Mouse (Mus musculus): Measurements from ENCODE around the gene Zbtb18.

DNA sequence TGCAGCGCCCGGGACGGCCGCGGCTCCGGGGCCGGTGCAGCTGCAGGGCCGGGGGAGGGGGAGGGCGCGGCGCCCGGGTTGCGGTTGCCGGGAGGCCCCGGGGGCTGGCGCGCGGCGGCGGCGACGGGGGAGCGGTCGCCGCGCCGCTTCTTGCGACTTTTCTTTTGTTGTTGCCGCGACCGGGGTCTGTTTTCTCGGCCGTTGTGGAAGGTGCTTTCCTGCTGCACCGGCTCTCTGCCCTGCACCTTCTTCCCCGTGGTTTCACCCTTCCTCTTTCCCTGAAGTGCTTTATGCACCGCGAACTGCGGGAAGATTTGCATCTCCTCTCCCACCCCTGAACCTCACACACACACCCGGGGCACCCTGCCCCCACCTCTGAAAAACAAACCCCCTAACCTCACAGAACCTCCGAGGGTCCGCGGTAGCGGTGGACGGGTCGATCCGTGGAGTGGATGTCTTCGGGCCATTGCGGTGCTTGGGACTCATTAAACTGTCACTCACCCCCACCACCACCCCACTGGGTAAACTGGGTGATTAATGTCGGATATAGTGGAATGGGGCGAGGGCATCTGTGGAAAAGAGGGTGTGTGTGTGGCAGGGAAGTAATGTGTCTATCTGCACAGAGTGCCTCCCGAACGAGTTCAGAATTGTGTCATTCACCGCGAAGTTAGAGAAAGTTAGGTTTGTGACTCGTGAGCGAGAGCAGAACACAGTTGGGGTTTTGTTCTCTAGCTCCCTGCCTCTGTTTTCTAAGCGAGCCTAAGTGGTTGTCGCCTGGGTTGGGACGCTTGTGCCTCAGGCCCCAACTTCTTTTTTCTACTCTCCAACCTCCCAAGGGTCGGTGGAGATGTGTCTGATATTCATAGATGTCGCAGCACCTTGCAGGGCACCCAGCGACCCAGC lies 921 bp downstream of the Zbtb18 start:
- TF ChIP-seq POLR2A (IDR thresholded peaks at IDR 0.05; ENCODE audit: control insufficient read depth, low read depth, low read length) = no peak
- no peak for TF ChIP-seq CTCF (IDR thresholded peaks at IDR 0.05; ENCODE audit: control insufficient read depth, insufficient read depth, insufficient replicate concordance, low read depth, low read length)

All from testis, adult 2 months (tissue).